Mouse (Mus musculus): Measurements from ENCODE around the gene Nab2. TPM values are rescaled to one million over a fixed set of nuclear protein-coding genes. Genes with fewer than 3 reads are reported as not detected.
"Not testable (repeated sequence)": the region's sequence is repeated elsewhere in the genome, so short reads cannot be mapped to it uniquely, and the experiment has no call there.

The Nab2 gene
- polyA plus RNA-seq, 1 experiment from 2014 or later: 9.2 TPM

- Histone ChIP-seq H3K4me3 (ENCODE audit: low read depth, low read length) (peak overlapping the region; percentile 11; the same call in 1 of the 2 replicates), H3K27ac (ENCODE audit: low read length) (peak overlapping the region; percentile 83), H3K27me3 (ENCODE audit: control insufficient read depth, insufficient read depth, low read length) (no peaks in the 10 kb centered on the region), H3K36me3 (ENCODE audit: control insufficient read depth, insufficient read depth, low read length) (peaks cover 23% of the 10 kb centered on the region), H3K4me1 (ENCODE audit: control insufficient read depth, insufficient read depth, low read length) (peaks cover 52% of the 10 kb centered on the region), H3K9ac (replicated peaks; ENCODE audit: low read depth, low read length) (no peak overlapping the region; the same call in 1 of the 2 replicates), H3K9me3 (ENCODE audit: control insufficient read depth, low read depth, low read length) (no peaks in the 10 kb centered on the region), H3K4me2 (replicated peaks; ENCODE audit: low read depth, low read length) (peak overlapping the region; percentile 43)
- 24% methylated on average over 19 of the region's 19 CpGs for WGBS
- no peak for ATAC-seq (ENCODE audit: insufficient number of reproducible peaks, insufficient read depth, low FRiP score, low read depth)
Observed at GRCm38 (mm10) chr10:127662666-127663253, 5.6 kb downstream of the Nab2 start.

GRCm38 (mm10) chr10:127661915-127662663 lies 6.3 kb downstream of the Nab2 start:
- Histone ChIP-seq H3K27ac (ENCODE audit: low read length) (peak overlapping the region; percentile 83), H3K9me3 (ENCODE audit: control insufficient read depth, low read depth, low read length) (no peaks in the 10 kb centered on the region), H3K4me3 (ENCODE audit: low read depth, low read length) (peak overlapping the region; percentile 11; the same call in 1 of the 2 replicates), H3K9ac (replicated peaks; ENCODE audit: low read depth, low read length) (peak overlapping the region; percentile 11; the same call in 1 of the 2 replicates), H3K36me3 (ENCODE audit: control insufficient read depth, insufficient read depth, low read length) (peaks cover 23% of the 10 kb centered on the region), H3K27me3 (ENCODE audit: control insufficient read depth, insufficient read depth, low read length) (no peaks in the 10 kb centered on the region), H3K4me1 (ENCODE audit: control insufficient read depth, insufficient read depth, low read length) (peaks cover 47% of the 10 kb centered on the region), H3K4me2 (replicated peaks; ENCODE audit: low read depth, low read length) (peak overlapping the region; percentile 43)
- ATAC-seq (ENCODE audit: insufficient number of reproducible peaks, insufficient read depth, low FRiP score, low read depth): 0 out of 2 replicates have a peak, but pooled peaks have one; percentile 20
- 4% methylated on average over 16 of the region's 16 CpGs for WGBS

- H3K9ac ChIP-seq (replicated peaks; ENCODE audit: low read depth, low read length): peak overlapping the region; percentile 11; the same call in 1 of the 2 replicates
- WGBS: 21% methylated on average over 14 of the region's 14 CpGs
- H3K27me3 ChIP-seq (ENCODE audit: control insufficient read depth, insufficient read depth, low read length): no peaks in the 10 kb centered on the region
- peak overlapping the region; percentile 83 for H3K27ac ChIP-seq (ENCODE audit: low read length)
- H3K4me2 ChIP-seq (replicated peaks; ENCODE audit: low read depth, low read length): peak overlapping the region; percentile 43
- ATAC-seq (ENCODE audit: insufficient number of reproducible peaks, insufficient read depth, low FRiP score, low read depth): no peak
- H3K4me3 ChIP-seq (ENCODE audit: low read depth, low read length): peak overlapping the region; percentile 11; the same call in 1 of the 2 replicates
- peaks cover 47% of the 10 kb centered on the region for H3K4me1 ChIP-seq (ENCODE audit: control insufficient read depth, insufficient read depth, low read length)
- no peaks in the 10 kb centered on the region for H3K9me3 ChIP-seq (ENCODE audit: control insufficient read depth, low read depth, low read length)
- H3K36me3 ChIP-seq (ENCODE audit: control insufficient read depth, insufficient read depth, low read length): peaks cover 23% of the 10 kb centered on the region
Observed at GRCm38 (mm10) chr10:127661291-127661914, 7.0 kb downstream of the Nab2 start.

- Histone ChIP-seq H3K4me2 (replicated peaks; ENCODE audit: low read depth, low read length) (no peak overlapping the region), H3K27me3 (ENCODE audit: control insufficient read depth, insufficient read depth, low read length) (no peaks in the 10 kb centered on the region), H3K9me3 (ENCODE audit: control insufficient read depth, low read depth, low read length) (no peaks in the 10 kb centered on the region), H3K36me3 (ENCODE audit: control insufficient read depth, insufficient read depth, low read length) (peaks cover 34% of the 10 kb centered on the region), H3K4me3 (ENCODE audit: low read depth, low read length) (no peak overlapping the region), H3K27ac (ENCODE audit: low read length) (no peak overlapping the region), H3K4me1 (ENCODE audit: control insufficient read depth, insufficient read depth, low read length) (peaks cover 38% of the 10 kb centered on the region), H3K9ac (replicated peaks; ENCODE audit: low read depth, low read length) (no peak overlapping the region)
- WGBS: 71% methylated on average over 1 of the region's 1 CpGs
- ATAC-seq (ENCODE audit: insufficient number of reproducible peaks, insufficient read depth, low FRiP score, low read depth): no peak
Observed at GRCm38 (mm10) chr10:127659551-127659950, 8.8 kb downstream of the Nab2 start.

- H3K9ac ChIP-seq (replicated peaks; ENCODE audit: low read depth, low read length): no peak overlapping the region
- no peaks in the 10 kb centered on the region for H3K9me3 ChIP-seq (ENCODE audit: control insufficient read depth, low read depth, low read length)
- no peaks in the 10 kb centered on the region for H3K27me3 ChIP-seq (ENCODE audit: control insufficient read depth, insufficient read depth, low read length)
- H3K36me3 ChIP-seq (ENCODE audit: control insufficient read depth, insufficient read depth, low read length): peaks cover 29% of the 10 kb centered on the region
- WGBS: 9% methylated on average over 6 of the region's 6 CpGs
- ATAC-seq (ENCODE audit: insufficient number of reproducible peaks, insufficient read depth, low FRiP score, low read depth): peak; percentile 15; the same call in 1 of the 2 replicates
- H3K4me3 ChIP-seq (ENCODE audit: low read depth, low read length): no peak overlapping the region
- no peak overlapping the region for H3K27ac ChIP-seq (ENCODE audit: low read length)
- 0 out of 2 replicates have a peak overlapping the region, but pooled peaks have one; percentile 10 for H3K4me2 ChIP-seq (replicated peaks; ENCODE audit: low read depth, low read length)
- H3K4me1 ChIP-seq (ENCODE audit: control insufficient read depth, insufficient read depth, low read length): peaks cover 29% of the 10 kb centered on the region
Observed at GRCm38 (mm10) chr10:127658076-127658475, 10.3 kb downstream of the Nab2 start.

GRCm38 (mm10) chr10:127657617-127658016 lies 10.8 kb downstream of the Nab2 start:
- not testable (repeated sequence) for H3K27ac ChIP-seq (ENCODE audit: low read length); H3K9me3 ChIP-seq (ENCODE audit: control insufficient read depth, low read depth, low read length); H3K9ac ChIP-seq (replicated peaks; ENCODE audit: low read depth, low read length); ATAC-seq (ENCODE audit: insufficient number of reproducible peaks, insufficient read depth, low FRiP score, low read depth); H3K27me3 ChIP-seq (ENCODE audit: control insufficient read depth, insufficient read depth, low read length); H3K4me3 ChIP-seq (ENCODE audit: low read depth, low read length); H3K4me2 ChIP-seq (replicated peaks; ENCODE audit: low read depth, low read length)
- WGBS: 58% methylated on average over 6 of the region's 6 CpGs
- Histone ChIP-seq H3K4me1 (ENCODE audit: control insufficient read depth, insufficient read depth, low read length) (peaks cover 27% of the 10 kb centered on the region), H3K36me3 (ENCODE audit: control insufficient read depth, insufficient read depth, low read length) (peaks cover 33% of the 10 kb centered on the region)

GRCm38 (mm10) chr10:127654970-127655579 lies 13.3 kb downstream of the Nab2 start:
- H3K36me3 ChIP-seq (ENCODE audit: control insufficient read depth, insufficient read depth, low read length): peaks cover 42% of the 10 kb centered on the region
- H3K9me3 ChIP-seq (ENCODE audit: control insufficient read depth, low read depth, low read length): no peaks in the 10 kb centered on the region
- 78% methylated on average over 16 of the region's 16 CpGs for WGBS
- H3K4me2 ChIP-seq (replicated peaks; ENCODE audit: low read depth, low read length): no peak overlapping the region
- no peak overlapping the region for H3K9ac ChIP-seq (replicated peaks; ENCODE audit: low read depth, low read length)
- H3K4me1 ChIP-seq (ENCODE audit: control insufficient read depth, insufficient read depth, low read length): peaks cover 7% of the 10 kb centered on the region; the same call in 1 of the 2 replicates
- no peak overlapping the region for H3K4me3 ChIP-seq (ENCODE audit: low read depth, low read length)
- ATAC-seq (ENCODE audit: insufficient number of reproducible peaks, insufficient read depth, low FRiP score, low read depth): no peak
- H3K27me3 ChIP-seq (ENCODE audit: control insufficient read depth, insufficient read depth, low read length): no peaks in the 10 kb centered on the region
- no peak overlapping the region for H3K27ac ChIP-seq (ENCODE audit: low read length)

Data from stomach, embryonic 14.5 days (tissue).